In the genomic region with DNA sequence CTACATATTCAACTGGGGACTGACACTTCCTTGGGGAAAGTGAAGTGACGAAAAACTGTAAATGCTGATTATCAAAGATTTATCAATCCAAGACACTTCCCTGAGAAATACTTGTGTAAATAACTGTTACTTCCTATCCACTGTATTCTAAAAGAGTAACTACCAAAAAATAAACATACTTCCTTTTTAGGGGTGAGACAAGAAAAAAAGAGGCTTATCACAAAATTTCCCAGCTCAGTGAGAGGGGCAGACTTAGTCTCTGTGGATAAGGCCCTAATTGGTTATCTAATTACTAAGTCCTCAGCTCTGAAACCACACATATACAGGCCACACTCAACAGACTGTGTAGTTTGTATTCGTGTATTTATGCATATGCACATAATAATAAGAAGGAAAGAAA, we compare ENCODE assay signal across 28 mouse cellular contexts.
DNase-seq lines count a peak whose midpoint lies in the region; ATAC-seq and TF ChIP-seq lines count a peak whose summit lies in the region.
"Had no signal": no experiment of that assay in that cellular context is flagged by ENCODE, and none has a peak within 500 bp of the region (broad histone marks: within the 10 kb centered on the region; RNA-seq: fewer than 3 reads in every experiment).

No protein-coding gene starts in this region.

- no peak for DNase-seq in heart, postnatal 10 days
- DNase-seq in heart, adult 8-10 months (ENCODE audit: low spot score) = no peak
- DNase-seq in MEL (ENCODE audit: low read depth, low spot score) (peak; percentile 76), MEL-GATA-1-ER (ENCODE audit: extremely low read depth, low read depth) (peak; percentile 41)
- no peak for DNase-seq in ovary, adult 18-20 months (ENCODE audit: low spot score)
- no peak for DNase-seq in adrenal gland, postnatal 36 days
- DNase-seq: adrenal gland, postnatal 10 days; cerebellum, adult 11-12 months; cerebellum, adult 8-10 months; cerebellum, postnatal 10 days; cerebellum, postnatal 36 days; embryo, embryonic 11 days; gastrocnemius, postnatal 25 days; heart, adult 18-20 months; kidney, adult 11 months had no signal

- H3K79me2 ChIP-seq in MEL (ENCODE audit: control insufficient read depth, insufficient read depth, low read length, poor library complexity) = 0 out of 2 replicates have a peak, but pooled peaks cover 2% of the 10 kb centered on the region

- no peak overlapping the region for H3K4me2 ChIP-seq in heart, embryonic 12.5 days
- H3K4me2 ChIP-seq in heart, embryonic 16.5 days (ENCODE audit: low read depth, low read length) = no peak overlapping the region
- H3K4me2 ChIP-seq: embryonic facial prominence, embryonic 13.5 days; forebrain, embryonic 12.5 days; forebrain, embryonic 15.5 days; hindbrain, embryonic 13.5 days; intestine, embryonic 15.5 days had no signal

- TF ChIP-seq EP300 in MEL (IDR thresholded peaks at IDR 0.05; ENCODE audit: low read depth in 1 of 2, low read length in 2 of 2) = peak; percentile 77 to 78

- ATAC-seq in heart, embryonic 12.5 days (ENCODE audit: insufficient number of reproducible peaks, low FRiP score) = no peak
- ATAC-seq in heart, embryonic 16.5 days (replicated peaks; ENCODE audit: extremely low read depth, insufficient read depth, low FRiP score) = no peak
- ATAC-seq: CD4-positive, CD25-positive, alpha-beta regulatory T cell, adult 4 months; forebrain, embryonic 15.5 days; hindbrain, embryonic 16.5 days; intestine, embryonic 15.5 days; Patski had no signal

- no peak for TF ChIP-seq POLR2A in MEL (IDR thresholded peaks at IDR 0.05; ENCODE audit: control insufficient read depth in 1 of 2, insufficient read depth in 1 of 2, low read depth in 1 of 2, low read length in 2 of 2, poor library complexity in 1 of 2)

- no peak for TF ChIP-seq CTCF in MEL (IDR thresholded peaks at IDR 0.05 in 2 of 3, conservative IDR thresholded peaks at IDR 0.05 in 1 of 3; ENCODE audit: control insufficient read depth in 1 of 3, insufficient read depth in 1 of 3, low read depth in 2 of 3, low read length in 3 of 3, poor library complexity in 1 of 3, severe bottlenecking in 1 of 3)

- H3K9me3 ChIP-seq in heart, embryonic 12.5 days (replicated peaks) = no peaks in the 10 kb centered on the region
- H3K9me3 ChIP-seq in heart, embryonic 16.5 days (replicated peaks; ENCODE audit: control insufficient read depth, low read length) = no peaks in the 10 kb centered on the region
- H3K9me3 ChIP-seq in MEL (replicated peaks; ENCODE audit: insufficient read depth, low read length) = no peaks in the 10 kb centered on the region
- H3K9me3 ChIP-seq: embryonic facial prominence, embryonic 10.5 days; embryonic facial prominence, embryonic 13.5 days; forebrain, embryonic 12.5 days; forebrain, embryonic 15.5 days; hindbrain, embryonic 10.5 days; hindbrain, embryonic 13.5 days; intestine, embryonic 15.5 days had no signal

- peak overlapping the region; percentile 66; the same call in 1 of the 2 replicates for H3K27ac ChIP-seq in heart, embryonic 12.5 days (ENCODE audit: poor library complexity, severe bottlenecking)
- peak overlapping the region; percentile 51; the same call in 1 of the 2 replicates for H3K27ac ChIP-seq in heart, embryonic 16.5 days (ENCODE audit: low read length)
- peak overlapping the region; percentile 62 for H3K27ac ChIP-seq in MEL (ENCODE audit: control insufficient read depth, low read depth, low read length)
- H3K27ac ChIP-seq: embryonic facial prominence, embryonic 10.5 days; embryonic facial prominence, embryonic 13.5 days; forebrain, embryonic 12.5 days; forebrain, embryonic 15.5 days; hindbrain, embryonic 10.5 days; hindbrain, embryonic 13.5 days; intestine, embryonic 15.5 days had no signal

- no peak overlapping the region for H3K9ac ChIP-seq in heart, embryonic 12.5 days
- no peak overlapping the region for H3K9ac ChIP-seq in heart, embryonic 16.5 days (ENCODE audit: low read length)
- no peak overlapping the region for H3K9ac ChIP-seq in MEL (ENCODE audit: control insufficient read depth, low read depth, low read length, poor library complexity, severe bottlenecking)
- H3K9ac ChIP-seq: embryonic facial prominence, embryonic 13.5 days; forebrain, embryonic 12.5 days; forebrain, embryonic 15.5 days; hindbrain, embryonic 13.5 days; intestine, embryonic 15.5 days had no signal

- 62% methylated on average over 2 of the region's 2 CpGs for WGBS in heart, embryonic 12.5 days
- 70% methylated on average over 2 of the region's 2 CpGs for WGBS in heart, embryonic 16.5 days

- intact Hi-C loops in heart, postnatal 10 days (cut with DNase I) = no loop called here

- H3K4me1 ChIP-seq in heart, embryonic 12.5 days (replicated peaks) = peaks cover 15% of the 10 kb centered on the region
- peaks cover 15% of the 10 kb centered on the region for H3K4me1 ChIP-seq in heart, embryonic 16.5 days (ENCODE audit: control insufficient read depth, insufficient read depth, low read length)
- H3K4me1 ChIP-seq in MEL (ENCODE audit: control insufficient read depth in 1 of 2, insufficient read depth in 2 of 2, low read length in 2 of 2) = peaks cover 15 to 16% of the 10 kb centered on the region in 2 experiments
- H3K4me1 ChIP-seq: embryonic facial prominence, embryonic 10.5 days; forebrain, embryonic 12.5 days; forebrain, embryonic 15.5 days; hindbrain, embryonic 10.5 days; hindbrain, embryonic 13.5 days; intestine, embryonic 15.5 days had no signal

- peaks cover 37% of the 10 kb centered on the region for H3K36me3 ChIP-seq in heart, embryonic 12.5 days
- peaks cover 21% of the 10 kb centered on the region for H3K36me3 ChIP-seq in heart, embryonic 16.5 days (ENCODE audit: control insufficient read depth, insufficient read depth)
- peaks cover 4 to 43% of the 10 kb centered on the region in 2 experiments; a peak in 3 of 4 replicates for H3K36me3 ChIP-seq in MEL (ENCODE audit: control insufficient read depth in 1 of 2, insufficient read depth in 2 of 2, low read length in 2 of 2)

- no peaks in the 10 kb centered on the region for H3K27me3 ChIP-seq in heart, embryonic 12.5 days (replicated peaks)
- H3K27me3 ChIP-seq in heart, embryonic 16.5 days (ENCODE audit: control insufficient read depth, insufficient read depth, low read length) = no peaks in the 10 kb centered on the region
- H3K27me3 ChIP-seq in MEL (ENCODE audit: control insufficient read depth in 1 of 2, insufficient read depth in 2 of 2, low read length in 2 of 2) = no peaks in the 10 kb centered on the region
- H3K27me3 ChIP-seq: embryonic facial prominence, embryonic 13.5 days; forebrain, embryonic 12.5 days; forebrain, embryonic 15.5 days; hindbrain, embryonic 13.5 days; intestine, embryonic 15.5 days; Patski had no signal

- no peak for TF ChIP-seq RAD21 in MEL (IDR thresholded peaks at IDR 0.05; ENCODE audit: low read depth, low read length)

- no peak overlapping the region for H3K4me3 ChIP-seq in heart, embryonic 12.5 days
- H3K4me3 ChIP-seq in heart, embryonic 16.5 days (ENCODE audit: low read length) = no peak overlapping the region
- peak overlapping the region in 1 of 2 experiments; percentile 23; a peak in 1 of 4 replicates for H3K4me3 ChIP-seq in MEL (ENCODE audit: control insufficient read depth in 1 of 2, insufficient read depth in 1 of 2, low read depth in 2 of 2, low read length in 2 of 2)
- H3K4me3 ChIP-seq: embryonic facial prominence, embryonic 10.5 days; embryonic facial prominence, embryonic 13.5 days; erythroblast, embryonic 14.5 days; forebrain, embryonic 12.5 days; forebrain, embryonic 15.5 days; hindbrain, embryonic 10.5 days; hindbrain, embryonic 13.5 days; intestine, embryonic 15.5 days had no signal

TF ChIP-seq in MEL, 35 proteins besides CTCF, POLR2A, EP300 and RAD21:
- TF ChIP-seq ZNF384 (IDR thresholded peaks at IDR 0.05; ENCODE audit: low read depth, low read length) = peak; percentile 93
- no peak for TF ChIP-seq CHD1 (IDR thresholded peaks at IDR 0.05; ENCODE audit: low read depth, low read length)
- TF ChIP-seq RCOR1 (IDR thresholded peaks at IDR 0.05; ENCODE audit: low read depth, low read length) = peak; percentile 44
- TF ChIP-seq GATA1 (IDR thresholded peaks at IDR 0.05; ENCODE audit: low read depth, low read length) = peak; percentile 84
- peak; percentile 75 for TF ChIP-seq ETS1 (IDR thresholded peaks at IDR 0.05; ENCODE audit: low read depth, low read length)
- TF ChIP-seq ELF1 (IDR thresholded peaks at IDR 0.05; ENCODE audit: low read depth, low read length) = no peak
- TF ChIP-seq ZC3H11A (IDR thresholded peaks at IDR 0.05; ENCODE audit: low read depth, low read length) = 0 out of 2 replicates have a peak, but pooled peaks have one; percentile 4
- TF ChIP-seq TCF12 (IDR thresholded peaks at IDR 0.05; ENCODE audit: low read depth, low read length) = peak; percentile 21; the same call in 1 of the 2 replicates
- no peak for TF ChIP-seq MAFK (IDR thresholded peaks at IDR 0.05; ENCODE audit: borderline replicate concordance, low read depth, low read length)
- TF ChIP-seq SIN3A (IDR thresholded peaks at IDR 0.05; ENCODE audit: low read length) = peak; percentile 49

Comparison
In these comparisons a context has a peak if more than half of its experiments do, and no peak if none do; other contexts are left out.
1. DNase-seq: peak in MEL (single experiment) and MEL-GATA-1-ER (single experiment); none in heart, postnatal 10 days (0 of 2), heart, adult 8-10 months (single experiment), ovary, adult 18-20 months (single experiment) and adrenal gland, postnatal 36 days (0 of 2).
2. Peak in every context shown above with its lines, with median percentiles within 50 percentile points of each other: H3K27ac ChIP-seq.